Mouse (Mus musculus) CH12.LX (cell line): ENCODE data around the gene Dzip3. TPM values are rescaled to one million over a fixed set of nuclear protein-coding genes. Genes with fewer than 3 reads are reported as not detected.

Source experiments
- DNase-seq: peaks from one replicate; pipeline ENCODE4 v3.0.0-alpha.2; 2013; ENCODE audit errors: extremely low read depth
- H3K27ac ChIP-seq: 2 replicates; pipeline ENCODE4 v1.5.1; 2012; ENCODE audit warnings: low read depth, mild to moderate bottlenecking, control low read depth, moderate library complexity; ENCODE audit not compliant: insufficient read depth
- H3K27me3 ChIP-seq: replicated peaks from 2 replicates; pipeline ENCODE3; 2012; ENCODE audit warnings: inconsistent platforms
- H3K36me3 ChIP-seq, 2 experiments: replicated peaks in 1 of 2; 2 replicates each; pipeline versions ENCODE3 to v1.6.1; 2012; ENCODE audit warnings: inconsistent platforms in 1 of 2, low read length in 1 of 2, mild to moderate bottlenecking in 1 of 2, mixed read lengths in 1 of 2, moderate library complexity in 1 of 2; ENCODE audit not compliant: control insufficient read depth in 1 of 2, insufficient read depth in 1 of 2
- H3K4me1 ChIP-seq, 2 experiments: 2 replicates each; pipeline ENCODE4 v1.6.1; 2012; ENCODE audit warnings: inconsistent platforms in 1 of 2, moderate library complexity in 1 of 2; ENCODE audit not compliant: insufficient read depth in 2 of 2, control insufficient read depth in 1 of 2
- H3K4me2 ChIP-seq: 2 replicates; pipeline ENCODE4 v1.6.1; 2012; ENCODE audit warnings: low read depth, mild to moderate bottlenecking, control low read depth; ENCODE audit not compliant: poor library complexity, insufficient read depth, severe bottlenecking
- H3K4me3 ChIP-seq, 3 experiments: fragments of 150-350 bp in 1 of 3; sonication (generic) in 1 of 3; replicated peaks in 1 of 3; 2 replicates each; pipeline versions ENCODE3 to v1.5.1; 2011 to 2012; ENCODE audit warnings: low read depth in 2 of 3, low read length in 2 of 3, mild to moderate bottlenecking in 2 of 3, moderate library complexity in 2 of 3, control low read depth in 1 of 3, improper control_type of control experiment in 1 of 3, inconsistent platforms in 1 of 3, mixed read lengths in 1 of 3; ENCODE audit not compliant: poor library complexity in 1 of 3
- H3K79me2 ChIP-seq: replicated peaks from 2 replicates; pipeline ENCODE4 v1.6.1; 2012; ENCODE audit warnings: mild to moderate bottlenecking, moderate library complexity; ENCODE audit not compliant: control insufficient read depth, poor library complexity, insufficient read depth, severe bottlenecking; ENCODE audit errors: extremely low read depth
- H3K9ac ChIP-seq: 2 replicates; pipeline ENCODE4 v1.6.1; 2012; ENCODE audit warnings: low read depth, mild to moderate bottlenecking, control low read depth, moderate library complexity; ENCODE audit not compliant: insufficient read depth
- H3K9me3 ChIP-seq: replicated peaks from 2 replicates; pipeline ENCODE3; 2012; ENCODE audit warnings: low read length, inconsistent platforms, mixed read lengths
- BHLHE40 ChIP-seq: IDR thresholded peaks from 2 replicates; pipeline ENCODE4 v1.6.1; 2011; ENCODE audit warnings: mild to moderate bottlenecking, low read depth, low read length, improper control_type of control experiment
- CTCF ChIP-seq, 2 experiments: IDR thresholded peaks in 1 of 2; conservative IDR thresholded peaks in 1 of 2; 2 replicates each; pipeline ENCODE4 v1.5.1; 2011 to 2012; ENCODE audit warnings: low read depth in 2 of 2, low read length in 2 of 2, improper control_type of control experiment in 1 of 2, inconsistent platforms in 1 of 2, mild to moderate bottlenecking in 1 of 2, moderate library complexity in 1 of 2
- E2F4 ChIP-seq: IDR thresholded peaks from 2 replicates; pipeline ENCODE4 v1.6.1; 2011; ENCODE audit warnings: low read depth, low read length, improper control_type of control experiment; ENCODE audit not compliant: insufficient replicate concordance
- EP300 ChIP-seq: IDR thresholded peaks from 2 replicates; pipeline ENCODE4 v1.6.1; 2011; ENCODE audit warnings: low read length, improper control_type of control experiment
- GABPA ChIP-seq: IDR thresholded peaks from 2 replicates; pipeline ENCODE4 v1.6.1; 2012; ENCODE audit warnings: low read depth, low read length, improper control_type of control experiment, inconsistent platforms; ENCODE audit not compliant: insufficient replicate concordance
- IRF4 ChIP-seq: IDR thresholded peaks from 2 replicates; pipeline ENCODE4 v1.6.1; 2014; ENCODE audit warnings: low read depth, mild to moderate bottlenecking, inconsistent platforms, low read length, improper control_type of control experiment
- JUND ChIP-seq: conservative IDR thresholded peaks from 2 replicates; pipeline ENCODE4 v1.6.1; 2011; ENCODE audit warnings: low read depth, low read length, improper control_type of control experiment
- MAX ChIP-seq: IDR thresholded peaks from 2 replicates; pipeline ENCODE4 v1.6.1; 2011; ENCODE audit warnings: low read length, improper control_type of control experiment
- MAZ ChIP-seq: IDR thresholded peaks from 2 replicates; pipeline ENCODE4 v1.6.1; 2012; ENCODE audit warnings: low read depth, mild to moderate bottlenecking, inconsistent platforms, low read length, improper control_type of control experiment, moderate library complexity
- MEF2A ChIP-seq: IDR thresholded peaks from 2 replicates; pipeline ENCODE4 v1.6.1; 2014; ENCODE audit warnings: low read depth, mild to moderate bottlenecking, inconsistent platforms, low read length, improper control_type of control experiment, borderline replicate concordance
- MXI1 ChIP-seq: IDR thresholded peaks from 2 replicates; pipeline ENCODE4 v1.6.1; 2011; ENCODE audit warnings: mild to moderate bottlenecking, low read depth, low read length, improper control_type of control experiment
- MYC ChIP-seq: IDR thresholded peaks from 2 replicates; pipeline ENCODE4 v1.6.1; 2011; ENCODE audit warnings: low read depth, mild to moderate bottlenecking, improper control_type of control experiment, low read length
- NELFE ChIP-seq: IDR thresholded peaks from 2 replicates; pipeline ENCODE4 v1.6.1; 2011; ENCODE audit warnings: low read depth, low read length, improper control_type of control experiment
- NRF1 ChIP-seq: IDR thresholded peaks from 2 replicates; pipeline ENCODE4 v1.6.1; 2014; ENCODE audit warnings: low read depth, mild to moderate bottlenecking, inconsistent platforms, low read length, improper control_type of control experiment, moderate library complexity
- PAX5 ChIP-seq: IDR thresholded peaks from 2 replicates; pipeline ENCODE4 v1.6.1; 2012; ENCODE audit warnings: low read length, inconsistent platforms, mixed read lengths
- POLR2A ChIP-seq: IDR thresholded peaks from 2 replicates; pipeline ENCODE4 v1.6.1; 2011; ENCODE audit warnings: low read depth, mild to moderate bottlenecking, improper control_type of control experiment, low read length
- RAD21 ChIP-seq: IDR thresholded peaks from 2 replicates; pipeline ENCODE4 v1.6.1; 2011; ENCODE audit warnings: low read depth, mild to moderate bottlenecking, low read length, improper control_type of control experiment, moderate library complexity
- SIN3A ChIP-seq: IDR thresholded peaks from 2 replicates; pipeline ENCODE4 v1.6.1; 2012; ENCODE audit warnings: low read length, improper control_type of control experiment, inconsistent platforms
- SMC3 ChIP-seq: IDR thresholded peaks from 2 replicates; pipeline ENCODE4 v1.6.1; 2011; ENCODE audit warnings: low read depth, low read length, improper control_type of control experiment
- TCF12 ChIP-seq: IDR thresholded peaks from 2 replicates; pipeline ENCODE4 v1.6.1; 2014; ENCODE audit warnings: low read depth, mild to moderate bottlenecking, inconsistent platforms, low read length, improper control_type of control experiment
- USF2 ChIP-seq: conservative IDR thresholded peaks from 2 replicates; pipeline ENCODE4 v1.6.1; 2011; ENCODE audit warnings: low read depth, low read length, improper control_type of control experiment
- ZMIZ1 ChIP-seq: IDR thresholded peaks from 2 replicates; pipeline ENCODE4 v1.6.1; 2012; ENCODE audit warnings: low read depth, mild to moderate bottlenecking, inconsistent platforms, low read length, improper control_type of control experiment
- ZNF384 ChIP-seq: IDR thresholded peaks from 2 replicates; pipeline ENCODE4 v1.6.1; 2012; ENCODE audit warnings: low read depth, low read length, improper control_type of control experiment, inconsistent platforms
- dilution Hi-C: fragments of 300-500 bp; cut with MboI; formaldehyde crosslinking; loops from 2 replicates; pipeline ENCODE4 v1.14.3; 2020; ENCODE audit warnings: low sequenced_read_pairs; ENCODE audit not compliant: extremely low pct_unique_long_range_greater_than_20kb, extremely low pct_ligation_motif_present
- in situ Hi-C: fragments of 300-500 bp; cut with MboI; formaldehyde crosslinking; loops from 3 replicates; pipeline ENCODE4 v1.14.3; 2019; ENCODE audit warnings: low sequenced_read_pairs, low pct_ligation_motif_present, low pct_unique_long_range_greater_than_20kb, mixed read lengths
- polyA plus RNA-seq: library from polyadenylated mRNA; unstranded; fragments of >175 nt; gene quantifications from 2 replicates; pipeline ENCODE4 v1.2.1, GENCODE M21; 2012; ENCODE audit warnings: low read depth; ENCODE audit not compliant: insufficient read length
- total RNA-seq, 2 experiments: library from RNA; depleted of rRNA; stranded (reverse); fragments of 300-350 nt in 1 of 2; fragments of >200 nt in 1 of 2; gene quantifications; 2 replicates each; pipeline ENCODE4 v1.2.3; 2012 to 2014

Gene Dzip3
- total and polyA plus RNA-seq, 3 experiments, result 17.0 to 31.6 (median 17.0) TPM

DNA sequence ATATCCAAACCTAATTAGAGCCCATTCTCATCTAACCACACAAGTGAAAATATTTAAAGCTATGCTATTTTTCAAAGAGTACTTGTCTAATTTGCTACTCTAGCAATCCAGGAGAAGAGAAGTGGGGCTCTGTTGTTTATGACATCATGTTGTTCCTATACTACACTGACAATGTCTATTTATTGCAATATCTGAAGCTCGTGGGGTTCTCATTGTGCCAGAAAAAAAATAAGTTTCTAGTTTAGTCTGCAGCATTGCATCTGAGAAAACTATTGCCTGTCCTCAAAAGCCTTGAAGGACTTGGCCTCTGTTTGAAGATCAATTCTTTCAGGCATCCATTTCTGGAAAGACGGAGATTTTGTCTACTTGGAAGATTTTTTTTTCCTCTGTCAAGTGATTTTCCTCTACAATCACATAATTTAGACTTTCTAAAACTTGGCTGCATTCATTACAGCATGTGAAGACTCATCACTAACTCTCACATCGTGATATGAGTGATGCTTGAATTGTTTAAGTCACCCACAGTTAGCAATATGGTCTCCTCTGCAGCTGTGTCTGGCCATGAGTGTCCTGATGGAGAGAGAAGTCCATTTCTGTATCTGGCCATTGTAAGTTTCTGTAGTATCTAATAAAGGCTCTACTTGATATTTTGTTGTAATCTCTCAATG lies 46.7 kb upstream of the Dzip3 start:
- no peaks in the 10 kb centered on the region for H3K79me2 ChIP-seq
- H3K4me2 ChIP-seq, result no peak overlapping the region
- in situ Hi-C loops (no loop called here), dilution Hi-C loops (no loop called here)
- no peaks in the 10 kb centered on the region for H3K4me1 ChIP-seq
- no peak for DNase-seq
- H3K27ac ChIP-seq, result no peak overlapping the region
- TF ChIP-seq TCF12 (no peak), MYC (no peak), POLR2A (no peak), NRF1 (no peak), CTCF (conservative IDR thresholded peaks at IDR 0.05 in 1 of 2, IDR thresholded peaks at IDR 0.05 in 1 of 2; ENCODE audit: low read depth in 2 of 2, low read length in 2 of 2) (no peak)
- H3K36me3 ChIP-seq, result no peaks in the 10 kb centered on the region
- no peaks in the 10 kb centered on the region for H3K9me3 ChIP-seq
- H3K27me3 ChIP-seq, result no peaks in the 10 kb centered on the region
- H3K9ac ChIP-seq, result no peak overlapping the region
- no peak overlapping the region for H3K4me3 ChIP-seq

DNA sequence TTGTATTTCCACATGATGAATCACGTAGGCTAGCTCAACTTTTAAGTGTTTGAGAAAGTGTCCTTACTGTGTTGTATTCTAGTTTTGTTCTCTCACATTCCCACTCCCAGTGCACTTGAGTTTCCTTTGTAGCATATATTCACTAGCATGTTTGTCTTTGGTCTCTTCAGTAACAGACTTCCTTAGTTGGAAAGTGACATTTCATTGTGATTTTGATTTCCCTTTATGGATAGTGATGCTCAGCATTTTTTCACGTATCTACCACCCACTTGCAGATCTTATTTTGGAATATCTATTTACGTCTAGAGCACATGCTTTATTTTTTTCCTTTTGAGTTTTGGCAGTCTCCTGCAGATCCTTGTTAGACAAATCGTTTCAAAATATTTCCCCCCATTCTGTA lies 43.8 kb upstream of the Dzip3 start:
- dilution Hi-C loops, result no loop called here
- H3K9ac ChIP-seq, result no peak overlapping the region
- no peaks in the 10 kb centered on the region for H3K27me3 ChIP-seq
- H3K27ac ChIP-seq, result no peak overlapping the region
- no peak for TF ChIP-seq JUND
- TF ChIP-seq POLR2A, result no peak
- TF ChIP-seq MAX, result no peak
- no peak for TF ChIP-seq E2F4
- no peak for TF ChIP-seq PAX5
- no peak for TF ChIP-seq SMC3
- no peak for TF ChIP-seq BHLHE40
- TF ChIP-seq ZMIZ1, result no peak
- no peak for TF ChIP-seq GABPA
- TF ChIP-seq RAD21, result no peak
- no peak for TF ChIP-seq EP300
- no peak for TF ChIP-seq MAZ
- no peak for TF ChIP-seq IRF4
- TF ChIP-seq SIN3A, result no peak
- TF ChIP-seq NELFE, result no peak
- TF ChIP-seq MXI1, result no peak
- no peak for TF ChIP-seq ZNF384
- TF ChIP-seq USF2, result no peak
- TF ChIP-seq MEF2A, result no peak
- no peaks in the 10 kb centered on the region for H3K4me1 ChIP-seq
- no peak for DNase-seq
- in situ Hi-C loops, result no loop called here
- no peaks in the 10 kb centered on the region for H3K79me2 ChIP-seq
- no peaks in the 10 kb centered on the region for H3K9me3 ChIP-seq
- no peak overlapping the region for H3K4me3 ChIP-seq
- H3K4me2 ChIP-seq, result no peak overlapping the region
- no peaks in the 10 kb centered on the region for H3K36me3 ChIP-seq
